ENCODE assay signal across 16 mouse cellular contexts in the genomic region with DNA sequence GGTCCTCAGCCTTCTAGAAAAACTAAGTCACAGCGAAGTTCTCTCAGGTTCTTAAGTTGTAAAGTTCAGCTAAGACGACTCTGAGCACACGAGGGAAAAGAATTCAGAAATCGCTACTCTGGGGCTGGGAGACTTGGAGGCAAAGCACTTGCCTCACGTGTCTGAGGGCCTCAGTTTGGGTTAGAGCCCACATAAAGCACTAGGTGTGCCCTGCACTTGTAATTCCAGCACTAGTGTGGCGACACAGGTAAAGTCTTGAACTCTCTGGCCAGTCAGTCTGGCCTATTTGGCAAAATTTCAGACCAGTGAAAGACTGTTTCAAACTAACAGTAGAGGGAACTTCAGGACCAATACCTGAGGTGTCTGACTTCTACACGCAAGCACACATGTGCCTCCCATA.
"Had no signal": no experiment of that assay in that cellular context is flagged by ENCODE, and none has a peak within 500 bp of the region (broad histone marks: within the 10 kb centered on the region; RNA-seq: fewer than 3 reads in every experiment).

No protein-coding gene starts in this region.

- H3K4me1 ChIP-seq: liver, embryonic 15.5 days had no signal

- DNase-seq: kidney, adult 11 months; kidney, postnatal 36 days; midbrain, embryonic 14.5 days; right cerebral cortex, adult 18-20 months; right cerebral cortex, postnatal 25 days; thymus, postnatal 4 days had no signal

- H3K9me3 ChIP-seq: limb, embryonic 10.5 days; liver, embryonic 15.5 days; lung, embryonic 15.5 days; midbrain, embryonic 10.5 days; neural tube, embryonic 15.5 days had no signal

- H3K4me3 ChIP-seq: left cerebral cortex, adult 2 months; limb, embryonic 10.5 days; liver, embryonic 15.5 days; lung, embryonic 15.5 days; midbrain, embryonic 10.5 days; myocyte; neural tube, embryonic 15.5 days had no signal

- H3K4me2 ChIP-seq: liver, embryonic 11.5 days; liver, embryonic 15.5 days; lung, embryonic 15.5 days; neural tube, embryonic 15.5 days had no signal

- H3K9ac ChIP-seq: liver, embryonic 15.5 days; lung, embryonic 15.5 days; neural tube, embryonic 15.5 days had no signal

- H3K36me3 ChIP-seq: limb, embryonic 10.5 days; liver, embryonic 15.5 days; lung, embryonic 15.5 days; midbrain, embryonic 10.5 days; neural tube, embryonic 15.5 days had no signal

- H3K27ac ChIP-seq: kidney, postnatal 0 days; left cerebral cortex, adult 2 months; limb, embryonic 10.5 days; liver, embryonic 15.5 days; lung, embryonic 15.5 days; midbrain, embryonic 10.5 days; neural tube, embryonic 15.5 days; stomach, postnatal 0 days had no signal

- H3K27me3 ChIP-seq: liver, embryonic 15.5 days; lung, embryonic 15.5 days; neural tube, embryonic 15.5 days had no signal
